Mouse (Mus musculus): Measurements from ENCODE around the gene Pawr.
A peak's percentile ranks its signal among the peaks of the same experiment; 100 is the strongest.

Gene Pawr

GRCm38 (mm10) chr10:108313845-108314244 lies 18.1 kb upstream of the Pawr start:
- DNase-seq (ENCODE audit: low read depth, low spot score): no peak

GRCm38 (mm10) chr10:108314396-108314795 lies 17.5 kb upstream of the Pawr start:
- DNase-seq (ENCODE audit: low read depth, low spot score): no peak

- DNase-seq (ENCODE audit: low read depth, low spot score): no peak
Observed at GRCm38 (mm10) chr10:108315236-108315635, 16.7 kb upstream of the Pawr start.

- DNase-seq (ENCODE audit: low read depth, low spot score): no peak
Observed at GRCm38 (mm10) chr10:108328356-108328755, 3.6 kb upstream of the Pawr start.

- DNase-seq (ENCODE audit: low read depth, low spot score): no peak
Observed at GRCm38 (mm10) chr10:108328983-108329382, 2.9 kb upstream of the Pawr start.

GRCm38 (mm10) chr10:108329771-108330170 lies 2.1 kb upstream of the Pawr start:
- DNase-seq (ENCODE audit: low read depth, low spot score): no peak

GRCm38 (mm10) chr10:108330964-108331363 lies 957 bp upstream of the Pawr start:
- no peak for DNase-seq (ENCODE audit: low read depth, low spot score)

GRCm38 (mm10) chr10:108332571-108333541 lies 935 bp downstream of the Pawr start:
- DNase-seq (ENCODE audit: low read depth, low spot score): peak; percentile 41

- peak; percentile 33 for DNase-seq (ENCODE audit: low read depth, low spot score)
Observed at GRCm38 (mm10) chr10:108333642-108334041, 1.7 kb downstream of the Pawr start.

- no peak for DNase-seq (ENCODE audit: low read depth, low spot score)
Observed at GRCm38 (mm10) chr10:108334096-108334495, 2.2 kb downstream of the Pawr start.

- DNase-seq (ENCODE audit: low read depth, low spot score): no peak
Observed at GRCm38 (mm10) chr10:108335736-108336292, 3.9 kb downstream of the Pawr start.

- no peak for DNase-seq (ENCODE audit: low read depth, low spot score)
Observed at GRCm38 (mm10) chr10:108336581-108336980, 4.7 kb downstream of the Pawr start.

GRCm38 (mm10) chr10:108338055-108338961 lies 6.4 kb downstream of the Pawr start:
- DNase-seq (ENCODE audit: low read depth, low spot score): no peak

- DNase-seq (ENCODE audit: low read depth, low spot score): no peak
Observed at GRCm38 (mm10) chr10:108339118-108339517, 7.2 kb downstream of the Pawr start.

GRCm38 (mm10) chr10:108339872-108340271 lies 8.0 kb downstream of the Pawr start:
- no peak for DNase-seq (ENCODE audit: low read depth, low spot score)

GRCm38 (mm10) chr10:108343734-108344133 lies 11.8 kb downstream of the Pawr start:
- DNase-seq (ENCODE audit: low read depth, low spot score): no peak

- DNase-seq (ENCODE audit: low read depth, low spot score): no peak
Observed at GRCm38 (mm10) chr10:108345123-108345522, 13.2 kb downstream of the Pawr start.

GRCm38 (mm10) chr10:108346301-108346700 lies 14.4 kb downstream of the Pawr start:
- peak; percentile 58 for DNase-seq (ENCODE audit: low read depth, low spot score)

GRCm38 (mm10) chr10:108350125-108351070 lies 18.5 kb downstream of the Pawr start:
- no peak for DNase-seq (ENCODE audit: low read depth, low spot score)

GRCm38 (mm10) chr10:108352944-108353343 lies 21.0 kb downstream of the Pawr start:
- DNase-seq (ENCODE audit: low read depth, low spot score): peak; percentile 35

Measured in ES-CJ7 (cell line).